Mouse (Mus musculus) limb, embryonic 11.5 days (tissue): ENCODE results near the gene Rhox3e. TPM values are rescaled to one million over a fixed set of nuclear protein-coding genes. Genes with fewer than 3 reads are reported as not detected.
"Not testable (repeated sequence)": the region's sequence is repeated elsewhere in the genome, so short reads cannot be mapped to it uniquely, and the experiment has no call there.

Experiments
- ATAC-seq: fragments of 200-750 bp; cut with Nextera tagmentation; 2 replicates; pipeline ENCODE4 v1.8.0; 2017; ENCODE audit warnings: low read depth; ENCODE audit not compliant: insufficient number of reproducible peaks, low FRiP score, low TSS enrichment
- DNase-seq: peaks from one replicate; pipeline ENCODE4 v3.0.0-alpha.2; 2015; ENCODE audit warnings: low spot score
- H3K27ac ChIP-seq: fragments of 300-500 bp; sonication (generic); replicated peaks from 2 replicates; pipeline ENCODE4 v1.5.1; 2014; ENCODE audit warnings: low read depth, mild to moderate bottlenecking, low read length
- H3K27me3 ChIP-seq: fragments of 300-500 bp; sonication (generic); 2 replicates; pipeline ENCODE4 v1.6.1; 2014; ENCODE audit warnings: mild to moderate bottlenecking, low read length, mixed read lengths; ENCODE audit not compliant: control insufficient read depth, insufficient read depth
- H3K36me3 ChIP-seq: fragments of 300-500 bp; sonication (generic); 2 replicates; pipeline ENCODE4 v1.6.1; 2014; ENCODE audit warnings: mild to moderate bottlenecking, low read length, moderate library complexity, mixed read lengths; ENCODE audit not compliant: control insufficient read depth, insufficient read depth
- H3K4me1 ChIP-seq: fragments of 300-500 bp; sonication (generic); 2 replicates; pipeline ENCODE4 v1.6.1; 2014; ENCODE audit warnings: low read length, mixed read lengths; ENCODE audit not compliant: control insufficient read depth, insufficient read depth
- H3K4me2 ChIP-seq: fragments of 300-500 bp; sonication (generic); 2 replicates; pipeline ENCODE4 v1.6.1; 2014; ENCODE audit warnings: low read depth, mild to moderate bottlenecking, moderate library complexity; ENCODE audit not compliant: severe bottlenecking
- H3K4me3 ChIP-seq: fragments of 300-500 bp; sonication (generic); 2 replicates; pipeline ENCODE4 v1.5.1; 2014; ENCODE audit warnings: low read depth, low read length
- H3K9ac ChIP-seq: fragments of 300-500 bp; sonication (generic); 2 replicates; pipeline ENCODE4 v1.6.1; 2014; ENCODE audit warnings: mild to moderate bottlenecking, low read length
- H3K9me3 ChIP-seq: fragments of 300-500 bp; sonication (generic); 2 replicates; pipeline ENCODE4 v1.6.1; 2016; ENCODE audit warnings: low read length; ENCODE audit not compliant: control insufficient read depth
- WGBS: fragments of 180-500 bp; shearing (Covaris S2); extraction: QIAGEN DNeasy Blood & Tissue Kit; methylation state at CpG from one replicate; pipeline ENCODE4 v1.1.7; 2014; 5-methylcytosine and 5-hydroxymethylcytosine counted together
- polyA plus RNA-seq: library from polyadenylated mRNA; unstranded; fragments of >200 nt; fragmentation: Nextera tagmentation; extraction: Ambion mirVana; gene quantifications from 2 replicates; pipeline ENCODE4 v1.2.1, GENCODE M21; 2014

Rhox3e gene
- polyA plus RNA-seq: not detected in 2 replicates

GRCm38 (mm10) chrX:37541719-37542118 lies at the start of gene Rhox3e:
Rhox3e (plus strand) TSS chrX:37542019.
- not testable (repeated sequence) for H3K9ac ChIP-seq, H3K4me1 ChIP-seq, DNase-seq, H3K4me2 ChIP-seq, H3K27me3 ChIP-seq, H3K4me3 ChIP-seq, H3K9me3 ChIP-seq, H3K27ac ChIP-seq, ATAC-seq, H3K36me3 ChIP-seq
- WGBS: no CpG with 5 or more reads among the region's 4 CpGs

- not testable (repeated sequence) for H3K27me3 ChIP-seq, DNase-seq, ATAC-seq, H3K4me2 ChIP-seq, H3K9ac ChIP-seq, H3K4me1 ChIP-seq, H3K36me3 ChIP-seq, H3K27ac ChIP-seq, H3K9me3 ChIP-seq, H3K4me3 ChIP-seq
- 95% methylated on average over 12 of the region's 18 CpGs for WGBS
Measured at GRCm38 (mm10) chrX:37514059-37514458, 27.8 kb upstream of the Rhox3e start, which contains the start of gene Rhox4d. Rhox4d (plus strand) TSS chrX:37514359.

- DNase-seq, H3K9me3 ChIP-seq, H3K4me1 ChIP-seq, H3K27ac ChIP-seq, H3K4me2 ChIP-seq, H3K27me3 ChIP-seq, H3K9ac ChIP-seq, H3K36me3 ChIP-seq, ATAC-seq, H3K4me3 ChIP-seq: not testable (repeated sequence)
- 98% methylated on average over 2 of the region's 8 CpGs for WGBS
Measured at GRCm38 (mm10) chrX:37530152-37530551, 11.7 kb upstream of the Rhox3e start, which contains the start of gene Rhox2e. Rhox2e (plus strand) TSS chrX:37530452.

GRCm38 (mm10) chrX:37557112-37557511 lies 15.3 kb downstream of the Rhox3e start, which contains the start of gene Rhox4e:
Rhox4e (plus strand) TSS chrX:37557412.
- not testable (repeated sequence) for DNase-seq, H3K27ac ChIP-seq, H3K36me3 ChIP-seq, H3K9me3 ChIP-seq, H3K4me1 ChIP-seq, H3K9ac ChIP-seq, H3K27me3 ChIP-seq, H3K4me3 ChIP-seq, ATAC-seq, H3K4me2 ChIP-seq
- 91% methylated on average over 10 of the region's 18 CpGs for WGBS

GRCm38 (mm10) chrX:37571105-37571504 lies 29.3 kb downstream of the Rhox3e start, which contains the start of gene Rhox2f:
Rhox2f (plus strand) TSS chrX:37571405.
- DNase-seq: not testable (repeated sequence)

GRCm38 (mm10) chrX:37572638-37573037 lies 30.8 kb downstream of the Rhox3e start:
- H3K4me2 ChIP-seq, DNase-seq, H3K27me3 ChIP-seq, ATAC-seq, H3K9me3 ChIP-seq, H3K4me1 ChIP-seq, H3K4me3 ChIP-seq, H3K27ac ChIP-seq, H3K36me3 ChIP-seq, H3K9ac ChIP-seq: not testable (repeated sequence)
- 47% methylated on average over 2 of the region's 2 CpGs for WGBS

More at GRCm38 (mm10) chrX:37571105-37571504, 29.3 kb downstream of the Rhox3e start, which contains the start of gene Rhox2f:
- H3K27me3 ChIP-seq, H3K4me3 ChIP-seq, H3K9me3 ChIP-seq, H3K27ac ChIP-seq, H3K9ac ChIP-seq, H3K36me3 ChIP-seq, H3K4me2 ChIP-seq, H3K4me1 ChIP-seq, ATAC-seq: not testable (repeated sequence)
- WGBS: 94% methylated on average over 6 of the region's 8 CpGs

- H3K9me3 ChIP-seq, DNase-seq, H3K4me3 ChIP-seq, H3K9ac ChIP-seq, H3K27me3 ChIP-seq, H3K27ac ChIP-seq, H3K36me3 ChIP-seq, ATAC-seq, H3K4me2 ChIP-seq, H3K4me1 ChIP-seq: not testable (repeated sequence)
Measured at GRCm38 (mm10) chrX:37580692-37581091, 38.9 kb downstream of the Rhox3e start, which contains the start of gene Rhox3f. Rhox3f (plus strand) TSS chrX:37580992.
